Mouse (Mus musculus) ES-E14 (cell line): ENCODE measurements around the gene Ccr10.

Experiments used
- CHD2 ChIP-seq: IDR thresholded peaks from 2 replicates; pipeline ENCODE4 v1.6.1; 2014; ENCODE audit warnings: mild to moderate bottlenecking, low read depth, low read length, inconsistent platforms
- MAFK ChIP-seq: IDR thresholded peaks from 2 replicates; pipeline ENCODE4 v1.6.1; 2014; ENCODE audit warnings: mild to moderate bottlenecking, low read depth, low read length, inconsistent platforms; ENCODE audit not compliant: insufficient read depth
- ZC3H11A ChIP-seq: IDR thresholded peaks from 2 replicates; pipeline ENCODE4 v1.6.1; 2012; ENCODE audit warnings: low read depth, mild to moderate bottlenecking, inconsistent platforms, low read length, borderline replicate concordance
- ZNF384 ChIP-seq: IDR thresholded peaks from 2 replicates; pipeline ENCODE4 v1.6.1; 2012; ENCODE audit warnings: low read depth, low read length, inconsistent platforms

- TF ChIP-seq MAFK: no peak
- no peak for TF ChIP-seq CHD2
- no peak for TF ChIP-seq ZNF384
- TF ChIP-seq ZC3H11A: no peak
Observed at GRCm38 (mm10) chr11:101134217-101134865, 40.9 kb downstream of the Ccr10 start.
